Mouse (Mus musculus): ENCODE measurements around the gene Tmem150a. TPM values are rescaled to one million over a fixed set of nuclear protein-coding genes. Genes with fewer than 3 reads are reported as not detected.

Tmem150a gene
- polyA plus RNA-seq, 1 experiment from 2014 or later = 13.8 TPM

DNA sequence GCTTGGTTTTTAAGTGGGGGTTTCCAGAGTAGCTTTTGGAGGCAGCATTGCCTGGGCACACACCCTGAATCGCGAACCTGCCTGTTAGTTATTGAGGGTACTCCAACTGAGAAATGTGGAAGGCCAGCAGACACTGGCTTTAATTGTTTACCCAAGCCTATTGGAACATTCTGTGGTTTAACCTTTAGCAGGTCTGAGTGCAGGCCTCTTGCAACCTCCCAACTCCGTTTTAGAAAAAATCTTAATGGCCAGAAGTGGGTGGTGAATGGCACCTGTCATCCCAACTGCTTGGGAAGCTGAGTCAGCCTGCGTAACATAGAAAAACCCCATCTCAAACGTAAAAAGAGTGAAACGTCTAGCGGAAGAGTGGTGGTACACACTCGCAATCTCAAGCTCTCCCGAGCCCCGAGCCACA, 41.6 kb downstream of the Tmem150a start:
- WGBS = 70% methylated on average over 10 of the region's 10 CpGs
- no peak for ATAC-seq (replicated peaks; ENCODE audit: extremely low read depth, insufficient read depth, low FRiP score)
- Histone ChIP-seq H3K9me3 (replicated peaks; ENCODE audit: control insufficient read depth, low read length) (no peaks in the 10 kb centered on the region), H3K36me3 (ENCODE audit: control insufficient read depth, insufficient read depth) (no peaks in the 10 kb centered on the region), H3K4me2 (ENCODE audit: low read depth, low read length) (no peak overlapping the region), H3K27ac (ENCODE audit: low read length) (no peak overlapping the region), H3K9ac (ENCODE audit: low read length) (no peak overlapping the region), H3K27me3 (ENCODE audit: control insufficient read depth, insufficient read depth, low read length) (no peaks in the 10 kb centered on the region), H3K4me1 (ENCODE audit: control insufficient read depth, insufficient read depth, low read length) (no peaks in the 10 kb centered on the region), H3K4me3 (ENCODE audit: low read length) (no peak overlapping the region)

DNA sequence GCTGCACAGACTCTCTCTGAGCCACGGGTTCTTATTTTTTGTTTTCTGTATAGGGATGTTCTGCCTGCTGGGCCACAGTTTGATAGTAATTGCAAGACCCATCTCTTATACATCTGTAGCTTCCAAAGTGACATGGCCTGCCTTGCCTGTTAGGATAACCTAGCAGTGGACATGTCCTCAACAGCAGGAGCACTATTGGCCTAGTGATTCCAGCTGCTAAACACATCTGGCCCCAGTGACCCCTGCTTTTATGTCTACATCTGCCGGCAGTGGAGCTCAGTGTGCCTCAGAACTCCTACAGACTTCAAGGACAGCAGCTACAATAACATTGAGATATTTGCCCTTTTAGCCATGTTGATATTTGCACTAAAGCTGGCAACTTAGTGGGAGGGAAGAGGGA, 44.7 kb downstream of the Tmem150a start:
- Histone ChIP-seq H3K4me2 (ENCODE audit: low read depth, low read length) (no peak overlapping the region), H3K27ac (ENCODE audit: low read length) (no peak overlapping the region), H3K9me3 (replicated peaks; ENCODE audit: control insufficient read depth, low read length) (no peaks in the 10 kb centered on the region), H3K36me3 (ENCODE audit: control insufficient read depth, insufficient read depth) (no peaks in the 10 kb centered on the region), H3K27me3 (ENCODE audit: control insufficient read depth, insufficient read depth, low read length) (no peaks in the 10 kb centered on the region), H3K4me3 (ENCODE audit: low read length) (no peak overlapping the region), H3K9ac (ENCODE audit: low read length) (no peak overlapping the region), H3K4me1 (ENCODE audit: control insufficient read depth, insufficient read depth, low read length) (no peaks in the 10 kb centered on the region)
- ATAC-seq (replicated peaks; ENCODE audit: extremely low read depth, insufficient read depth, low FRiP score) = no peak
- 47% methylated on average over 2 of the region's 2 CpGs for WGBS

- Histone ChIP-seq H3K4me1 (ENCODE audit: control insufficient read depth, insufficient read depth, low read length) (no peaks in the 10 kb centered on the region), H3K27me3 (ENCODE audit: control insufficient read depth, insufficient read depth, low read length) (no peaks in the 10 kb centered on the region), H3K9ac (ENCODE audit: low read length) (no peak overlapping the region), H3K36me3 (ENCODE audit: control insufficient read depth, insufficient read depth) (no peaks in the 10 kb centered on the region), H3K4me2 (ENCODE audit: low read depth, low read length) (no peak overlapping the region), H3K9me3 (replicated peaks; ENCODE audit: control insufficient read depth, low read length) (no peaks in the 10 kb centered on the region), H3K27ac (ENCODE audit: low read length) (no peak overlapping the region), H3K4me3 (ENCODE audit: low read length) (no peak overlapping the region)
- ATAC-seq (replicated peaks; ENCODE audit: extremely low read depth, insufficient read depth, low FRiP score) = no peak
- 25% methylated on average over 7 of the region's 7 CpGs for WGBS
Observed at GRCm38 (mm10) chr6:72401875-72402274, 46.6 kb downstream of the Tmem150a start.

GRCm38 (mm10) chr6:72405356-72405755, 50.1 kb downstream of the Tmem150a start:
- no peak for ATAC-seq (replicated peaks; ENCODE audit: extremely low read depth, insufficient read depth, low FRiP score)
- Histone ChIP-seq H3K4me3 (ENCODE audit: low read length) (no peak overlapping the region), H3K9me3 (replicated peaks; ENCODE audit: control insufficient read depth, low read length) (no peaks in the 10 kb centered on the region), H3K27ac (ENCODE audit: low read length) (no peak overlapping the region), H3K4me2 (ENCODE audit: low read depth, low read length) (no peak overlapping the region), H3K36me3 (ENCODE audit: control insufficient read depth, insufficient read depth) (no peaks in the 10 kb centered on the region), H3K4me1 (ENCODE audit: control insufficient read depth, insufficient read depth, low read length) (no peaks in the 10 kb centered on the region), H3K9ac (ENCODE audit: low read length) (no peak overlapping the region), H3K27me3 (ENCODE audit: control insufficient read depth, insufficient read depth, low read length) (no peaks in the 10 kb centered on the region)
- WGBS = 79% methylated on average over 7 of the region's 7 CpGs

GRCm38 (mm10) chr6:72407119-72407518, 51.9 kb downstream of the Tmem150a start:
- peak; percentile 72; the same call in 1 of the 2 replicates for ATAC-seq (replicated peaks; ENCODE audit: extremely low read depth, insufficient read depth, low FRiP score)
- Histone ChIP-seq H3K4me2 (ENCODE audit: low read depth, low read length) (no peak overlapping the region), H3K9me3 (replicated peaks; ENCODE audit: control insufficient read depth, low read length) (no peaks in the 10 kb centered on the region), H3K27me3 (ENCODE audit: control insufficient read depth, insufficient read depth, low read length) (no peaks in the 10 kb centered on the region), H3K27ac (ENCODE audit: low read length) (no peak overlapping the region), H3K4me3 (ENCODE audit: low read length) (no peak overlapping the region), H3K36me3 (ENCODE audit: control insufficient read depth, insufficient read depth) (no peaks in the 10 kb centered on the region), H3K4me1 (ENCODE audit: control insufficient read depth, insufficient read depth, low read length) (no peaks in the 10 kb centered on the region), H3K9ac (ENCODE audit: low read length) (no peak overlapping the region)
- WGBS = 1% methylated on average over 5 of the region's 5 CpGs

Other genes starting within 250 kb of the Tmem150a start
- gene Atoh8, start 119.9 kb upstream of the Tmem150a start, polyA plus RNA-seq (2015; fragmentation: Nextera tagmentation; extraction: Ambion mirVana) = 14.5 and 17.0 TPM in 2 replicates
- 2.9 and 27.8 TPM in 2 replicates for gene Sftpb, start 50.8 kb upstream of the Tmem150a start, polyA plus RNA-seq (2015; fragmentation: Nextera tagmentation; extraction: Ambion mirVana)
- gene Usp39, start 10.3 kb upstream of the Tmem150a start, polyA plus RNA-seq (2015; fragmentation: Nextera tagmentation; extraction: Ambion mirVana) = 26.3 and 27.3 TPM in 2 replicates
- 16.0 TPM in 2 replicates for gene 0610030E20Rik, start 8.1 kb upstream of the Tmem150a start, polyA plus RNA-seq (2015; fragmentation: Nextera tagmentation; extraction: Ambion mirVana)
- 92.2 and 93.6 TPM in 2 replicates for gene Rnf181, start 11.5 kb downstream of the Tmem150a start, polyA plus RNA-seq (2015; fragmentation: Nextera tagmentation; extraction: Ambion mirVana)
- 40.1 and 46.0 TPM in 2 replicates for gene Vamp5, start 25.0 kb downstream of the Tmem150a start, polyA plus RNA-seq (2015; fragmentation: Nextera tagmentation; extraction: Ambion mirVana)
- gene Vamp8, start 35.3 kb downstream of the Tmem150a start, polyA plus RNA-seq (2015; fragmentation: Nextera tagmentation; extraction: Ambion mirVana) = 134 and 139 TPM in 2 replicates
- gene Ggcx, start 58.9 kb downstream of the Tmem150a start, polyA plus RNA-seq (2015; fragmentation: Nextera tagmentation; extraction: Ambion mirVana) = 28.9 and 29.5 TPM in 2 replicates
- gene Mat2a, start 84.1 kb downstream of the Tmem150a start, polyA plus RNA-seq (2015; fragmentation: Nextera tagmentation; extraction: Ambion mirVana) = 305 and 318 TPM in 2 replicates
- 0.16 TPM in 1 of 2 replicates, not detected in the other for gene Sh2d6, start 166.3 kb downstream of the Tmem150a start, polyA plus RNA-seq (2015; fragmentation: Nextera tagmentation; extraction: Ambion mirVana)
- 32.3 and 32.8 TPM in 2 replicates for gene Capg, start 188.9 kb downstream of the Tmem150a start, polyA plus RNA-seq (2015; fragmentation: Nextera tagmentation; extraction: Ambion mirVana)
- gene Elmod3, start 243.0 kb downstream of the Tmem150a start, polyA plus RNA-seq (2015; fragmentation: Nextera tagmentation; extraction: Ambion mirVana) = 13.8 and 15.2 TPM in 2 replicates
- 25.3 and 30.5 TPM in 2 replicates for gene Retsat, start 243.0 kb downstream of the Tmem150a start, polyA plus RNA-seq (2015; fragmentation: Nextera tagmentation; extraction: Ambion mirVana)